Mouse (Mus musculus): Measurements from ENCODE around the gene Pjvk. TPM values are rescaled to one million over a fixed set of nuclear protein-coding genes. Genes with fewer than 3 reads are reported as not detected.

The Pjvk gene
- polyA plus RNA-seq, 1 experiment from 2014 or later = not detected

GRCm38 (mm10) chr2:76686986-76687385, 38.7 kb downstream of the Pjvk start:
- no peak overlapping the region for H3K27ac ChIP-seq (replicated peaks)
- ATAC-seq (ENCODE audit: extremely low read depth, insufficient number of reproducible peaks, low FRiP score, low TSS enrichment) = no peak

GRCm38 (mm10) chr2:76687608-76688007, 39.3 kb downstream of the Pjvk start:
- Histone ChIP-seq H3K27ac (replicated peaks) (no peak overlapping the region), H3K36me3 (peaks cover 93% of the 10 kb centered on the region)

More at GRCm38 (mm10) chr2:76686986-76687385, 38.7 kb downstream of the Pjvk start:
- no peak overlapping the region for H3K4me3 ChIP-seq
- H3K36me3 ChIP-seq = peaks cover 93% of the 10 kb centered on the region
- 88% methylated on average over 3 of the region's 3 CpGs for WGBS
- peaks cover 16% of the 10 kb centered on the region for H3K4me1 ChIP-seq
- no peaks in the 10 kb centered on the region for H3K9me3 ChIP-seq
- H3K9ac ChIP-seq = no peak overlapping the region
- no peak overlapping the region for H3K4me2 ChIP-seq
- H3K27me3 ChIP-seq (replicated peaks) = no peaks in the 10 kb centered on the region

GRCm38 (mm10) chr2:76688162-76688561, 39.9 kb downstream of the Pjvk start:
- 30% methylated on average over 7 of the region's 7 CpGs for WGBS
- no peaks in the 10 kb centered on the region for H3K27me3 ChIP-seq (replicated peaks)
- H3K36me3 ChIP-seq = peaks cover 93% of the 10 kb centered on the region
- peaks cover 16% of the 10 kb centered on the region for H3K4me1 ChIP-seq
- H3K27ac ChIP-seq (replicated peaks) = peak overlapping the region; percentile 16; the same call in 1 of the 2 replicates
- ATAC-seq (ENCODE audit: extremely low read depth, insufficient number of reproducible peaks, low FRiP score, low TSS enrichment) = no peak
- H3K4me2 ChIP-seq = peak overlapping the region; percentile 2; the same call in 1 of the 2 replicates
- no peak overlapping the region for H3K9ac ChIP-seq
- no peak overlapping the region for H3K4me3 ChIP-seq
- no peaks in the 10 kb centered on the region for H3K9me3 ChIP-seq

More at GRCm38 (mm10) chr2:76687608-76688007, 39.3 kb downstream of the Pjvk start:
- Histone ChIP-seq H3K4me3 (no peak overlapping the region), H3K9ac (no peak overlapping the region), H3K9me3 (no peaks in the 10 kb centered on the region), H3K4me1 (peaks cover 16% of the 10 kb centered on the region), H3K27me3 (replicated peaks) (no peaks in the 10 kb centered on the region), H3K4me2 (no peak overlapping the region)
- ATAC-seq (ENCODE audit: extremely low read depth, insufficient number of reproducible peaks, low FRiP score, low TSS enrichment) = no peak
- WGBS = 66% methylated on average over 3 of the region's 3 CpGs

GRCm38 (mm10) chr2:76690436-76691204, 42.3 kb downstream of the Pjvk start:
- no peak for ATAC-seq (ENCODE audit: extremely low read depth, insufficient number of reproducible peaks, low FRiP score, low TSS enrichment)
- no peak overlapping the region for H3K9ac ChIP-seq
- H3K4me2 ChIP-seq = no peak overlapping the region
- H3K9me3 ChIP-seq = no peaks in the 10 kb centered on the region
- H3K4me1 ChIP-seq = peaks cover 16% of the 10 kb centered on the region
- WGBS = 64% methylated on average over 12 of the region's 12 CpGs
- H3K27me3 ChIP-seq (replicated peaks) = no peaks in the 10 kb centered on the region
- H3K27ac ChIP-seq (replicated peaks) = peak overlapping the region; percentile 13; the same call in 1 of the 2 replicates
- H3K36me3 ChIP-seq = peaks cover 93% of the 10 kb centered on the region
- H3K4me3 ChIP-seq = no peak overlapping the region

GRCm38 (mm10) chr2:76693765-76694164, 45.5 kb downstream of the Pjvk start:
- H3K4me1 ChIP-seq = peaks cover 2% of the 10 kb centered on the region
- H3K27me3 ChIP-seq (replicated peaks) = no peaks in the 10 kb centered on the region
- no peak for ATAC-seq (ENCODE audit: extremely low read depth, insufficient number of reproducible peaks, low FRiP score, low TSS enrichment)
- no peaks in the 10 kb centered on the region for H3K9me3 ChIP-seq
- H3K4me2 ChIP-seq = no peak overlapping the region
- H3K4me3 ChIP-seq = no peak overlapping the region
- 76% methylated on average over 5 of the region's 5 CpGs for WGBS
- H3K9ac ChIP-seq = no peak overlapping the region
- peaks cover 86% of the 10 kb centered on the region for H3K36me3 ChIP-seq
- no peak overlapping the region for H3K27ac ChIP-seq (replicated peaks)

- no peak overlapping the region for H3K4me2 ChIP-seq
- no peaks in the 10 kb centered on the region for H3K9me3 ChIP-seq
- H3K27ac ChIP-seq (replicated peaks) = peak overlapping the region; percentile 20; the same call in 1 of the 2 replicates
- no peak overlapping the region for H3K9ac ChIP-seq
- 59% methylated on average over 6 of the region's 6 CpGs for WGBS
- peaks cover 80% of the 10 kb centered on the region for H3K36me3 ChIP-seq
- ATAC-seq (ENCODE audit: extremely low read depth, insufficient number of reproducible peaks, low FRiP score, low TSS enrichment) = no peak
- no peak overlapping the region for H3K4me3 ChIP-seq
- H3K27me3 ChIP-seq (replicated peaks) = no peaks in the 10 kb centered on the region
- H3K4me1 ChIP-seq = no peaks in the 10 kb centered on the region
Measured at GRCm38 (mm10) chr2:76695290-76695689, 47.0 kb downstream of the Pjvk start.

GRCm38 (mm10) chr2:76702188-76702587, 53.9 kb downstream of the Pjvk start:
- Histone ChIP-seq H3K4me2 (no peak overlapping the region), H3K27me3 (replicated peaks) (no peaks in the 10 kb centered on the region), H3K4me3 (no peak overlapping the region), H3K9me3 (no peaks in the 10 kb centered on the region), H3K4me1 (no peaks in the 10 kb centered on the region), H3K27ac (replicated peaks) (no peak overlapping the region), H3K9ac (no peak overlapping the region), H3K36me3 (peaks cover 79% of the 10 kb centered on the region)
- WGBS = 70% methylated on average over 3 of the region's 3 CpGs
- no peak for ATAC-seq (ENCODE audit: extremely low read depth, insufficient number of reproducible peaks, low FRiP score, low TSS enrichment)

- Histone ChIP-seq H3K27me3 (replicated peaks) (no peaks in the 10 kb centered on the region), H3K9me3 (no peaks in the 10 kb centered on the region), H3K9ac (no peak overlapping the region), H3K27ac (replicated peaks) (no peak overlapping the region), H3K36me3 (peaks cover 79% of the 10 kb centered on the region), H3K4me3 (no peak overlapping the region), H3K4me1 (no peaks in the 10 kb centered on the region), H3K4me2 (no peak overlapping the region)
- 68% methylated on average over 5 of the region's 5 CpGs for WGBS
- no peak for ATAC-seq (ENCODE audit: extremely low read depth, insufficient number of reproducible peaks, low FRiP score, low TSS enrichment)
Measured at GRCm38 (mm10) chr2:76702751-76703150, 54.5 kb downstream of the Pjvk start.

- peaks cover 3% of the 10 kb centered on the region; the same call in 1 of the 2 replicates for H3K9me3 ChIP-seq
- no peak for ATAC-seq (ENCODE audit: extremely low read depth, insufficient number of reproducible peaks, low FRiP score, low TSS enrichment)
- no peak overlapping the region for H3K27ac ChIP-seq (replicated peaks)
- WGBS = 83% methylated on average over 13 of the region's 13 CpGs
- H3K9ac ChIP-seq = no peak overlapping the region
- no peak overlapping the region for H3K4me2 ChIP-seq
- H3K4me1 ChIP-seq = no peaks in the 10 kb centered on the region
- peaks cover 96% of the 10 kb centered on the region for H3K36me3 ChIP-seq
- no peak overlapping the region for H3K4me3 ChIP-seq
- H3K27me3 ChIP-seq (replicated peaks) = no peaks in the 10 kb centered on the region
Measured at GRCm38 (mm10) chr2:76705655-76706054, 57.4 kb downstream of the Pjvk start.

Other genes starting within 250 kb of the Pjvk start
- 4.4 and 4.9 TPM in 2 replicates for gene Osbpl6, start 242.0 kb upstream of the Pjvk start, polyA plus RNA-seq (2015; fragmentation: Nextera tagmentation; extraction: Ambion mirVana)
- 31.8 and 35.1 TPM in 2 replicates for gene Prkra, start 461 bp upstream of the Pjvk start, polyA plus RNA-seq (2015; fragmentation: Nextera tagmentation; extraction: Ambion mirVana)
- 62.4 and 64.8 TPM in 2 replicates for gene Fkbp7, start 24.6 kb downstream of the Pjvk start, polyA plus RNA-seq (2015; fragmentation: Nextera tagmentation; extraction: Ambion mirVana)
- gene Plekha3, start 26.8 kb downstream of the Pjvk start, polyA plus RNA-seq (2015; fragmentation: Nextera tagmentation; extraction: Ambion mirVana) = 5.7 and 7.0 TPM in 2 replicates